Mouse (Mus musculus) CH12.LX (cell line): ENCODE data around the gene Znrd1.

Source experiments
- CHD1 ChIP-seq: IDR thresholded peaks from 2 replicates; pipeline ENCODE4 v1.6.1; 2012; ENCODE audit warnings: low read depth, low read length, improper control_type of control experiment, inconsistent platforms
- CHD2 ChIP-seq: IDR thresholded peaks from 2 replicates; pipeline ENCODE4 v1.6.1; 2011; ENCODE audit warnings: low read length, improper control_type of control experiment
- ELF1 ChIP-seq: IDR thresholded peaks from 2 replicates; pipeline ENCODE4 v1.6.1; 2014; ENCODE audit warnings: low read depth, mild to moderate bottlenecking, inconsistent platforms, low read length, improper control_type of control experiment
- GABPA ChIP-seq: IDR thresholded peaks from 2 replicates; pipeline ENCODE4 v1.6.1; 2012; ENCODE audit warnings: low read depth, low read length, improper control_type of control experiment, inconsistent platforms; ENCODE audit not compliant: insufficient replicate concordance
- MEF2A ChIP-seq: IDR thresholded peaks from 2 replicates; pipeline ENCODE4 v1.6.1; 2014; ENCODE audit warnings: low read depth, mild to moderate bottlenecking, inconsistent platforms, low read length, improper control_type of control experiment, borderline replicate concordance
- NELFE ChIP-seq: IDR thresholded peaks from 2 replicates; pipeline ENCODE4 v1.6.1; 2011; ENCODE audit warnings: low read depth, low read length, improper control_type of control experiment
- POLR2A ChIP-seq: IDR thresholded peaks from 2 replicates; pipeline ENCODE4 v1.6.1; 2011; ENCODE audit warnings: low read depth, mild to moderate bottlenecking, improper control_type of control experiment, low read length
- ZNF384 ChIP-seq: IDR thresholded peaks from 2 replicates; pipeline ENCODE4 v1.6.1; 2012; ENCODE audit warnings: low read depth, low read length, improper control_type of control experiment, inconsistent platforms

GRCm38 (mm10) chr17:36988475-36988874 lies 30.1 kb upstream of the Znrd1 start:
- TF ChIP-seq NELFE (no peak), CHD2 (no peak), POLR2A (no peak), GABPA (no peak), MEF2A (no peak), ZNF384 (no peak), CHD1 (no peak), ELF1 (no peak)
